In genomic region chr2:30721048-30721461, GRCm38 (mm10) we compare ENCODE assay signal across 9 mouse cellular contexts.
DNase-seq lines count a peak whose midpoint lies in the region; ATAC-seq and TF ChIP-seq lines count a peak whose summit lies in the region.
"Had no signal": no experiment of that assay in that cellular context is flagged by ENCODE, and none has a peak within 500 bp of the region (broad histone marks: within the 10 kb centered on the region; RNA-seq: fewer than 3 reads in every experiment).

No protein-coding gene starts in this region.

- peak overlapping the region; percentile 70; the same call in 1 of the 2 replicates for H3K9ac ChIP-seq in intestine, embryonic 14.5 days (ENCODE audit: low read length)
- H3K9ac ChIP-seq in intestine, postnatal 0 days (ENCODE audit: low read depth, low read length), result no peak overlapping the region
- H3K9ac ChIP-seq in embryonic facial prominence, embryonic 12.5 days, result peak overlapping the region; percentile 66; the same call in 1 of the 2 replicates
- no peak overlapping the region for H3K9ac ChIP-seq in heart, embryonic 16.5 days (ENCODE audit: low read length)
- H3K9ac ChIP-seq in midbrain, embryonic 12.5 days (replicated peaks), result peak overlapping the region; percentile 80

- H3K27me3 ChIP-seq in intestine, embryonic 14.5 days (replicated peaks; ENCODE audit: control insufficient read depth, insufficient read depth, low read length), result no peaks in the 10 kb centered on the region
- H3K27me3 ChIP-seq in intestine, postnatal 0 days (replicated peaks; ENCODE audit: control insufficient read depth, insufficient read depth, low read length), result no peaks in the 10 kb centered on the region
- H3K27me3 ChIP-seq in embryonic facial prominence, embryonic 12.5 days, result no peaks in the 10 kb centered on the region
- H3K27me3 ChIP-seq in heart, embryonic 16.5 days (ENCODE audit: control insufficient read depth, insufficient read depth, low read length), result no peaks in the 10 kb centered on the region
- no peaks in the 10 kb centered on the region for H3K27me3 ChIP-seq in midbrain, embryonic 12.5 days
- H3K27me3 ChIP-seq in thymus, adult 2 months (ENCODE audit: control insufficient read depth, insufficient read depth, low read length), result peaks cover 2% of the 10 kb centered on the region; the same call in 1 of the 2 replicates

- H3K4me3 ChIP-seq in intestine, embryonic 14.5 days (ENCODE audit: low read depth, low read length), result no peak overlapping the region; the same call in 1 of the 2 replicates
- H3K4me3 ChIP-seq in intestine, postnatal 0 days (ENCODE audit: low read depth, low read length), result no peak overlapping the region
- no peak overlapping the region for H3K4me3 ChIP-seq in embryonic facial prominence, embryonic 12.5 days
- H3K4me3 ChIP-seq in heart, embryonic 16.5 days (ENCODE audit: low read length), result no peak overlapping the region
- no peak overlapping the region for H3K4me3 ChIP-seq in midbrain, embryonic 12.5 days
- H3K4me3 ChIP-seq in thymus, adult 2 months (ENCODE audit: control insufficient read depth, insufficient read depth, low read length), result no peak overlapping the region

- WGBS in intestine, embryonic 14.5 days, result 71% methylated on average over 5 of the region's 5 CpGs
- 87% methylated on average over 5 of the region's 5 CpGs for WGBS in intestine, postnatal 0 days
- 73% methylated on average over 5 of the region's 5 CpGs for WGBS in embryonic facial prominence, embryonic 12.5 days
- 75% methylated on average over 5 of the region's 5 CpGs for WGBS in heart, embryonic 16.5 days
- WGBS in midbrain, embryonic 12.5 days, result 54% methylated on average over 5 of the region's 5 CpGs
- WGBS in thymus, adult 2 months, result 94% methylated on average over 5 of the region's 5 CpGs

- DNase-seq in intestine, embryonic 14.5 days (ENCODE audit: low spot score), result no peak
- DNase-seq in T-cell, adult 2 months (ENCODE audit: low spot score), result no peak
- DNase-seq in thymus, adult 2 months, result no peak

- peak overlapping the region; percentile 99 for H3K27ac ChIP-seq in intestine, embryonic 14.5 days (ENCODE audit: low read depth)
- H3K27ac ChIP-seq in intestine, postnatal 0 days (ENCODE audit: low read depth, low read length), result no peak overlapping the region
- H3K27ac ChIP-seq in embryonic facial prominence, embryonic 12.5 days, result peak overlapping the region; percentile 100
- peak overlapping the region; percentile 77 for H3K27ac ChIP-seq in heart, embryonic 16.5 days (ENCODE audit: low read length)
- peak overlapping the region; percentile 100 for H3K27ac ChIP-seq in midbrain, embryonic 12.5 days (replicated peaks)
- no peak overlapping the region for H3K27ac ChIP-seq in thymus, adult 2 months (ENCODE audit: control insufficient read depth, insufficient read depth, low read length)

- no peaks in the 10 kb centered on the region for H3K9me3 ChIP-seq in intestine, embryonic 14.5 days (ENCODE audit: control insufficient read depth, low read length)
- H3K9me3 ChIP-seq in intestine, postnatal 0 days (ENCODE audit: control insufficient read depth), result no peaks in the 10 kb centered on the region
- H3K9me3 ChIP-seq in embryonic facial prominence, embryonic 12.5 days, result no peaks in the 10 kb centered on the region
- H3K9me3 ChIP-seq in heart, embryonic 16.5 days (replicated peaks; ENCODE audit: control insufficient read depth, low read length), result no peaks in the 10 kb centered on the region
- no peaks in the 10 kb centered on the region for H3K9me3 ChIP-seq in midbrain, embryonic 12.5 days

- no peak for TF ChIP-seq CTCF in intestine, postnatal 0 days (IDR thresholded peaks at IDR 0.05; ENCODE audit: low read depth)
- TF ChIP-seq CTCF in thymus, adult 2 months (IDR thresholded peaks at IDR 0.05; ENCODE audit: borderline replicate concordance, control insufficient read depth, extremely low read depth, insufficient read depth, low read length, poor library complexity), result no peak

- H3K36me3 ChIP-seq in intestine, embryonic 14.5 days (ENCODE audit: control insufficient read depth, insufficient read depth, low read length), result no peaks in the 10 kb centered on the region
- no peaks in the 10 kb centered on the region for H3K36me3 ChIP-seq in intestine, postnatal 0 days (ENCODE audit: control insufficient read depth, insufficient read depth)
- H3K36me3 ChIP-seq in embryonic facial prominence, embryonic 12.5 days, result no peaks in the 10 kb centered on the region
- H3K36me3 ChIP-seq in heart, embryonic 16.5 days (ENCODE audit: control insufficient read depth, insufficient read depth), result no peaks in the 10 kb centered on the region
- H3K36me3 ChIP-seq in midbrain, embryonic 12.5 days, result no peaks in the 10 kb centered on the region
- H3K36me3 ChIP-seq in thymus, adult 2 months (ENCODE audit: control insufficient read depth, insufficient read depth, low read length), result no peaks in the 10 kb centered on the region

- no peak for TF ChIP-seq POLR2A in thymus, adult 2 months (IDR thresholded peaks at IDR 0.05; ENCODE audit: control insufficient read depth, extremely low read depth, insufficient read depth, low read length, poor library complexity)

- ATAC-seq in intestine, embryonic 14.5 days (replicated peaks; ENCODE audit: low FRiP score, low TSS enrichment, low read depth), result no peak
- no peak for ATAC-seq in intestine, postnatal 0 days
- no peak for ATAC-seq in embryonic facial prominence, embryonic 12.5 days (ENCODE audit: insufficient number of reproducible peaks, insufficient read depth, low FRiP score, low TSS enrichment)
- ATAC-seq in heart, embryonic 16.5 days (replicated peaks; ENCODE audit: extremely low read depth, insufficient read depth, low FRiP score), result no peak
- no peak for ATAC-seq in midbrain, embryonic 12.5 days (ENCODE audit: low FRiP score, low read depth)
- ATAC-seq in CD4-positive, CD25-positive, alpha-beta regulatory T cell, adult 4 months, result no peak
- ATAC-seq: inflammation-experienced regulatory T-cells, adult 6 months had no signal

- peaks cover 86% of the 10 kb centered on the region for H3K4me1 ChIP-seq in intestine, embryonic 14.5 days (replicated peaks; ENCODE audit: control insufficient read depth, insufficient read depth, low read length)
- peaks cover 22% of the 10 kb centered on the region for H3K4me1 ChIP-seq in intestine, postnatal 0 days (replicated peaks; ENCODE audit: control insufficient read depth, insufficient read depth, low read length)
- peaks cover 94% of the 10 kb centered on the region for H3K4me1 ChIP-seq in embryonic facial prominence, embryonic 12.5 days
- H3K4me1 ChIP-seq in heart, embryonic 16.5 days (ENCODE audit: control insufficient read depth, insufficient read depth, low read length), result peaks cover 69% of the 10 kb centered on the region
- peaks cover 97% of the 10 kb centered on the region for H3K4me1 ChIP-seq in midbrain, embryonic 12.5 days
- peaks cover 17% of the 10 kb centered on the region for H3K4me1 ChIP-seq in thymus, adult 2 months (replicated peaks; ENCODE audit: control insufficient read depth, insufficient read depth, low read length)

- no peak overlapping the region for H3K4me2 ChIP-seq in intestine, embryonic 14.5 days (ENCODE audit: low read length)
- no peak overlapping the region for H3K4me2 ChIP-seq in intestine, postnatal 0 days (replicated peaks; ENCODE audit: low read depth)
- H3K4me2 ChIP-seq in embryonic facial prominence, embryonic 12.5 days (replicated peaks), result 0 out of 2 replicates have a peak overlapping the region, but pooled peaks have one; percentile 57
- H3K4me2 ChIP-seq in heart, embryonic 16.5 days (ENCODE audit: low read depth, low read length), result no peak overlapping the region
- H3K4me2 ChIP-seq in midbrain, embryonic 12.5 days (replicated peaks), result peak overlapping the region; percentile 57; the same call in 1 of the 2 replicates

Comparison
In these comparisons a context has a peak if more than half of its experiments do, and no peak if none do; other contexts are left out.
1. H3K27ac ChIP-seq: peak in intestine, embryonic 14.5 days (single experiment), embryonic facial prominence, embryonic 12.5 days (single experiment), heart, embryonic 16.5 days (single experiment) and midbrain, embryonic 12.5 days (single experiment); none in intestine, postnatal 0 days (single experiment) and thymus, adult 2 months (single experiment).
2. H3K9ac ChIP-seq: peak in intestine, embryonic 14.5 days (single experiment), embryonic facial prominence, embryonic 12.5 days (single experiment) and midbrain, embryonic 12.5 days (single experiment); none in intestine, postnatal 0 days (single experiment) and heart, embryonic 16.5 days (single experiment).
3. H3K4me2 ChIP-seq: peak in embryonic facial prominence, embryonic 12.5 days (single experiment) and midbrain, embryonic 12.5 days (single experiment); none in intestine, embryonic 14.5 days (single experiment), intestine, postnatal 0 days (single experiment) and heart, embryonic 16.5 days (single experiment).